Comparison of ENCODE assay signal across 7 mouse cellular contexts in the genomic region with DNA sequence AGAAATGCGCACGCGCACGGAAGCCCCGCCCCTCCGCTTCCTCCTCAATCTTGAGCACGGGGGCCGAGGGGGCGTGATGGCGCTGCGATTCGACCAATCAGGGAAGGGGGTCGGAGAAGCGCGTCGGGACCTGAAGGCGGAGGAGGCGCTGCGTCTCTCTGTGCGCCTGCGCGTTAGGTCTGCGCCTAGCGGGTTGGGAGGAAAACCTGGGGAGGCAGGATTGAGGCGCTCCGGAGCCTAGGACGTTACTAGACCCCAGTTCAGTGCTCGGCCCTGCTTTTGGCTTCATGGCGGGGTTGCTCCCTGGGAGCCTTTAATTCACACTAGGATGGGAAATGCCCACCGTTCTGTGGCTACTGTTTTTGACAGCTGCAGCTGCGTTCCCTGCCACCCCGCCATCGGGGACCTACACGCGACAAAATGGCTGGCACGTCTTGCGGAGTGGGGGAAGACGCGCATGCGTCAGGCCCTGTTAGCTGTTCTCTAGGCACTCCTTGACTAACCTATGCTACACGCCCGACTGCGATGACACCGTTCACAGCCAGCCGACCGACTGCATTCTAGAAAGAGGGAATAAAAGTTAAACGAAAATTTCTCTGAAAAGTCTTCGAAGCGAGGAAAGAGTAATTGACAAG. TPM values are rescaled to one million over a fixed set of nuclear protein-coding genes. Genes with fewer than 3 reads are reported as not detected.
DNase-seq lines count a peak whose midpoint lies in the region; ATAC-seq lines count a peak whose summit lies in the region.

No protein-coding gene starts in this region.

- peak; percentile 100 for DNase-seq in adrenal gland, postnatal 25 days
- peak; percentile 100 for DNase-seq in heart, adult 11 months
- peak; percentile 99 for DNase-seq in kidney, adult 18-20 months
- peak; percentile 100 for DNase-seq in limb, embryonic 11.5 days (ENCODE audit: low spot score)
- DNase-seq in midbrain, embryonic 14.5 days, result peak; percentile 100
- DNase-seq in spleen, adult 18-20 months, result peak; percentile 100

- H3K27ac ChIP-seq in embryonic facial prominence, embryonic 12.5 days, result peak overlapping the region; percentile 100
- peak overlapping the region; percentile 99 for H3K27ac ChIP-seq in limb, embryonic 11.5 days (replicated peaks; ENCODE audit: low read depth, low read length)
- H3K27ac ChIP-seq in midbrain, embryonic 14.5 days (replicated peaks; ENCODE audit: low read depth, low read length), result peak overlapping the region; percentile 100

- H3K4me3 ChIP-seq in embryonic facial prominence, embryonic 12.5 days, result peak overlapping the region; percentile 66
- peak overlapping the region; percentile 77 for H3K4me3 ChIP-seq in limb, embryonic 11.5 days (ENCODE audit: low read depth, low read length)
- H3K4me3 ChIP-seq in midbrain, embryonic 14.5 days (replicated peaks; ENCODE audit: low read depth, low read length), result peak overlapping the region; percentile 74

- H3K27me3 ChIP-seq in embryonic facial prominence, embryonic 12.5 days, result no peaks in the 10 kb centered on the region
- H3K27me3 ChIP-seq in limb, embryonic 11.5 days (ENCODE audit: control insufficient read depth, insufficient read depth, low read length), result no peaks in the 10 kb centered on the region
- H3K27me3 ChIP-seq in midbrain, embryonic 14.5 days (ENCODE audit: control insufficient read depth, insufficient read depth, low read length), result no peaks in the 10 kb centered on the region

- H3K36me3 ChIP-seq in embryonic facial prominence, embryonic 12.5 days, result peaks cover 4% of the 10 kb centered on the region; the same call in 1 of the 2 replicates
- no peaks in the 10 kb centered on the region for H3K36me3 ChIP-seq in limb, embryonic 11.5 days (ENCODE audit: control insufficient read depth, insufficient read depth, low read length)
- H3K36me3 ChIP-seq in midbrain, embryonic 14.5 days (ENCODE audit: control insufficient read depth, insufficient read depth, low read length), result no peaks in the 10 kb centered on the region

- peak overlapping the region; percentile 74 for H3K9ac ChIP-seq in embryonic facial prominence, embryonic 12.5 days
- peak overlapping the region; percentile 72 for H3K9ac ChIP-seq in limb, embryonic 11.5 days (ENCODE audit: low read length)
- peak overlapping the region; percentile 97 for H3K9ac ChIP-seq in midbrain, embryonic 14.5 days (replicated peaks; ENCODE audit: low read length)

- peak; percentile 95 for ATAC-seq in embryonic facial prominence, embryonic 12.5 days (ENCODE audit: insufficient number of reproducible peaks, insufficient read depth, low FRiP score, low TSS enrichment)
- ATAC-seq in limb, embryonic 11.5 days (ENCODE audit: insufficient number of reproducible peaks, low FRiP score, low TSS enrichment, low read depth), result peak; percentile 95
- ATAC-seq in midbrain, embryonic 14.5 days (ENCODE audit: low FRiP score, low TSS enrichment), result peak; percentile 96

- H3K4me1 ChIP-seq in embryonic facial prominence, embryonic 12.5 days, result peaks cover 20% of the 10 kb centered on the region
- 0 out of 2 replicates have a peak, but pooled peaks cover 3% of the 10 kb centered on the region for H3K4me1 ChIP-seq in limb, embryonic 11.5 days (ENCODE audit: control insufficient read depth, insufficient read depth, low read length)
- peaks cover 21% of the 10 kb centered on the region for H3K4me1 ChIP-seq in midbrain, embryonic 14.5 days (ENCODE audit: control insufficient read depth, insufficient read depth, low read length)

- peak overlapping the region; percentile 52 for H3K4me2 ChIP-seq in embryonic facial prominence, embryonic 12.5 days (replicated peaks)
- peak overlapping the region; percentile 50 for H3K4me2 ChIP-seq in limb, embryonic 11.5 days (ENCODE audit: low read depth, severe bottlenecking)
- peak overlapping the region; percentile 62 for H3K4me2 ChIP-seq in midbrain, embryonic 14.5 days (ENCODE audit: low read length)

- no peaks in the 10 kb centered on the region for H3K9me3 ChIP-seq in embryonic facial prominence, embryonic 12.5 days
- H3K9me3 ChIP-seq in limb, embryonic 11.5 days (ENCODE audit: control insufficient read depth, low read length), result no peaks in the 10 kb centered on the region
- no peaks in the 10 kb centered on the region for H3K9me3 ChIP-seq in midbrain, embryonic 14.5 days (ENCODE audit: control insufficient read depth, low read length)

- WGBS in embryonic facial prominence, embryonic 12.5 days, result under 1% methylated on average over 49 of the region's 49 CpGs
- under 1% methylated on average over 49 of the region's 49 CpGs for WGBS in limb, embryonic 11.5 days
- under 1% methylated on average over 49 of the region's 49 CpGs for WGBS in midbrain, embryonic 14.5 days

RNA-seq across cellular contexts. Expression of gene Rprd2, which starts 0.8 kb away (rescaled TPM):
- 53.4 and 54.9 TPM in 2 replicates for total RNA-seq in adrenal gland, postnatal 25 days (2021)
- 27.3 and 28.3 TPM in 2 replicates for polyA plus RNA-seq in embryonic facial prominence, embryonic 12.5 days (2016; fragmentation: Nextera tagmentation; extraction: Ambion mirVana)
- 23.5 and 24.9 TPM in 2 replicates for polyA plus RNA-seq in limb, embryonic 11.5 days (2014; fragmentation: Nextera tagmentation; extraction: Ambion mirVana)
- 21.7 and 22.3 TPM in 2 replicates for polyA plus RNA-seq in midbrain, embryonic 14.5 days (2014; fragmentation: Nextera tagmentation; extraction: Ambion mirVana)

RNA-seq across cellular contexts. Expression of gene Prpf3, which starts 36.2 kb away (rescaled TPM):
- total RNA-seq in adrenal gland, postnatal 25 days (2021), result 32.3 and 32.7 TPM in 2 replicates
- 66.7 and 68.2 TPM in 2 replicates for polyA plus RNA-seq in embryonic facial prominence, embryonic 12.5 days (2016; fragmentation: Nextera tagmentation; extraction: Ambion mirVana)
- 80.7 and 87.2 TPM in 2 replicates for polyA plus RNA-seq in limb, embryonic 11.5 days (2014; fragmentation: Nextera tagmentation; extraction: Ambion mirVana)
- 34.0 and 44.1 TPM in 2 replicates for polyA plus RNA-seq in midbrain, embryonic 14.5 days (2014; fragmentation: Nextera tagmentation; extraction: Ambion mirVana)

RNA-seq across cellular contexts. Expression of gene Mrps21, which starts 51.9 kb away (rescaled TPM):
- 272 and 279 TPM in 2 replicates for total RNA-seq in adrenal gland, postnatal 25 days (2021)
- polyA plus RNA-seq in embryonic facial prominence, embryonic 12.5 days (2016; fragmentation: Nextera tagmentation; extraction: Ambion mirVana), result 332 and 346 TPM in 2 replicates
- 339 and 359 TPM in 2 replicates for polyA plus RNA-seq in limb, embryonic 11.5 days (2014; fragmentation: Nextera tagmentation; extraction: Ambion mirVana)
- 271 and 314 TPM in 2 replicates for polyA plus RNA-seq in midbrain, embryonic 14.5 days (2014; fragmentation: Nextera tagmentation; extraction: Ambion mirVana)

RNA-seq across cellular contexts. Expression of gene Tars2, which starts 59.5 kb away (rescaled TPM):
- total RNA-seq in adrenal gland, postnatal 25 days (2021), result 54.5 and 58.8 TPM in 2 replicates
- 49.6 and 52.2 TPM in 2 replicates for polyA plus RNA-seq in embryonic facial prominence, embryonic 12.5 days (2016; fragmentation: Nextera tagmentation; extraction: Ambion mirVana)
- polyA plus RNA-seq in limb, embryonic 11.5 days (2014; fragmentation: Nextera tagmentation; extraction: Ambion mirVana), result 64.1 and 66.3 TPM in 2 replicates
- 41.6 and 52.3 TPM in 2 replicates for polyA plus RNA-seq in midbrain, embryonic 14.5 days (2014; fragmentation: Nextera tagmentation; extraction: Ambion mirVana)

Comparison
In these comparisons a context has a peak if more than half of its experiments do, and no peak if none do; other contexts are left out.
1. Peak in every context shown above with its lines: DNase-seq, ATAC-seq, H3K4me3 ChIP-seq and H3K27ac ChIP-seq.